Mouse (Mus musculus) cerebellum, postnatal 14 days (tissue): Measurements from ENCODE around the gene Dcbld1.

Experiments used
- DNase-seq, 2 experiments: peaks; one replicate each; pipeline ENCODE4 v3.0.0; 2021; ENCODE audit warnings: mixed read lengths in 2 of 2

The Dcbld1 gene

DNA sequence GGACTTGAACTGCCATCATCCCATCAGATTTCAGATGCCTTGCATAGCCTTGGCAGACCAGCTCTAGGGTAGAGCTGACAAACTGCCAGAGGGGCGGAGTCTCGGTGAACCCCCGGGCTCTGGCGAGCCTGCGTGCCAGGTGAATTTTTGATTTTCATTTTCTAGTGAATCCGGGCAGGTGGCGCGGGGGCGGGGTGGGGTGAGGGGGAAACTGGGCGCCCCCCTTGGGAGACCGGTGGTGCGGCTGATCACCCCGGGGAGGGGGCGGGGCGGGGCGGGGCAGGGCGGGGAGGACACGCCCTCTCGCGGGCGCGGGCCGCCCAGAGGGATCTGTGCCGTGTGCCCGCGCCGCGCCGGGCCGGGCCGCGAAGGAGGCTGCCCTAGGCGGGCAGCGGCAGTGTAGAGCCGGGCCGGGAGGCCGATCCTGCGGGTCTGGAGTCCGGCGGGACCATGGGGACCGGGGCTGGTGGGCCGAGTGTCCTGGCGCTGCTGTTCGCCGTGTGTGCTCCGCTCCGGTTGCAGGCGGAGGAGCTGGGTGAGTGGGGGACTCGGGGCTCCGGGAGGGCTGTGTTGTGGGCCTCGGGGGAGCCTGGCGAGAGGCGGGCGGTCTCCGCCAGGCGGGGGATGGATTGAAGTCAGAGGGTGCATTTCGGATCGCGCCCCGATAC lies at the start of gene Dcbld1:
Dcbld1 (plus strand) TSS at position 319 of the 668 bp plus-strand sequence.
- DNase-seq: peak; percentile 84 to 87

DNA sequence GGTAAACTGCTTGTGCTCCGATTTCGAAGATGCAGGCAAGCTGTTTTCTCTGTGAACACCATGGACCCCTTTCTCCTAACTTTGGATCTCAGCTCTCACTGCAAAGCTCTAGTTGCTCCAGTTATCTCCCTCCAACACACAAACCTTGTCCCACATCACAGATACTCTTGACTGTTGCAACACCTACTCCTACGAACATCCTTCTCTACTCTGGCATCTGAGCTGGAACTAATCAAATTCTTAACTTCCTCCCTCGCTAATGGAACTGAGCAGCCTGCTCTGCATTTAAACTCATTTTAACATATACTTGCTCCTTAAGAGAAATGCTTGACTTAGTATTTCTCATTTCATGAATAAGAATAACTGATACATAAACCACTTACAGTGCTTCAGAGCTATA lies 47.5 kb upstream of the Dcbld1 start:
- no peak for DNase-seq

DNA sequence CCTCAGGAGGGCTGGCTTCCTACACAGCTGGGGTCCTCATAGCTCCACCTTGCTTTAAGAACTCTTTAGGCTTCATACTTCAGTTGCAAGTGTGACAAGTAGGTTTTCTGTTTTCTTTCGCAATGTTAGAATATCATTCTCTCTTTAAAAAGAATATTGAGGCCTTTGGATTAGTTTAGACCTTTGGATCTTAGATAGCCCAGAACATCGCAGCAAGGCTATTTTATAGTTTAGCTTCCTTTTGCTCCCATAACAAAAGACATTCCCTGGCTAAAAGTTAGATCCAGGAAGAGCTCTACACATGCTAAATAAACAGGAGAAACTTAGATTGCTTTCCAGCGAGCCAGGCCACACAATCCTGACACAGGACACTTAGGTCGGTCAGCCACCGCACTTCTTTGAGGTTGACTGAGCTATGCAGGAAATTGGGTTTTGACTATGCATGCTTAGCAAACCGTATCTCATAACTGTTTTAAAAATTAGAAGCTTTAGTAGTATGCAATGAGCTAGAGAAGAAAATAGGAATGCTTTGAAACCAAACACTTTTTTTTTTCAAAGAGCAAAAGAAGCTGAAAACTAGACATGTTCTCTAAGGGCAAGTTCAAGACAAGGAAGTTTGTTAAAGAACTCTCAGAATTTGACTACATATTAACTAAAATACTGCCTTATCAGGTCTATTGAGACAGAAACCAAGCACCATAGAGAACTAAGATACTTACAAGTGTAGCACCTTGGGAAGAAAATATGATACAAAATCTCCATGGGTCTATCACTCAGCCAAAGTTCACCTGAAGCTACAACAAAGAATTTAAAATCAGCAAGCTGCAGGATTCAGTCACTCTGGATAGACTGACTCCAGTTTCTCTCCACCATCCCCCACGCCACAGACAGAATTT lies 38.2 kb upstream of the Dcbld1 start, which contains the start of gene Ros1:
Ros1 (minus strand) TSS at position 288 of the 896 bp plus-strand sequence.
- DNase-seq: no peak

DNA sequence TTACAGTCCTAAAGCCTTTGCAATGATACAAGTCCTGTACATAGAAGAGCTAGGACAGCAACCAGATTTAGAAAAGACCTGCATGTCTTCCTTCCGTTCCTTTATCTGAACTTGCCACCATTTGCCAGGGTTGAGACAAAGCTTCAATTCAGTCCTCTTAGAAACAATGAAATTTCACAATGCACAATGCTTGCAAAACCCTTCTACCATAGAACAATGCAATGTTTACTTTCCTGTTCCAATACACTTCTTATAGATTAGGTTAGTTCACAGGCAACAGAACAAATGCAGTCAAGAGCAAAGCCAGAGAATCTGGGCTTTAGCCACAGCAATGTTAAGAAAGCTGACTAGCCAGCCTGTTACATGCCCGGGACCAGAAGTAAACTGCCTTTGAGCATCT lies 29.4 kb upstream of the Dcbld1 start:
- no peak for DNase-seq

DNA sequence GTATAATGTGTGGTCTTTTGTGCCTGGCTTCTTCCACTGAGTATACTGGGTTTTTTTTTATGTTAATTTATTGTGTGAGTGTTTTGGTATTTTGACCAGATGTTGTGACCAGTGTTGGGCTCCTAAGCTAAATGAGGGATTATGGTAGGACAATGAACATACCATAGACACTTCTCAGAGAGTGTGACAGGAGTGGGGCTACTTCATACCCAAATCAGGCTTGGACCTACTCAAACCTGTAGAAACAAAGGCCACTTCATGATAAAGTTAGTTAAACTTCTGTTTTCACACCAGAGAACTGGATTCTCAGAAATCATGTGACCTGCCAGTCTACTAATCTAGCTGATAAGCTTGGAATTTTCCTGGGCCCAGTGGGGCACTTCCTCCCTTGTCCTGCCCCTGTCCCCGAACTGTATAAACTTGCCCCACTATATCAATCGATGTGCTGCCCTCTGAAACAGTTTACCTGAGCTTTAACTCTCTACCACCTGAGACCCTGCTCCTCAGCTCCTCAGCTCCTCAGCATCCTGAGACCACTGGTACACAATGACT lies 18.1 kb upstream of the Dcbld1 start:
- DNase-seq: no peak

DNA sequence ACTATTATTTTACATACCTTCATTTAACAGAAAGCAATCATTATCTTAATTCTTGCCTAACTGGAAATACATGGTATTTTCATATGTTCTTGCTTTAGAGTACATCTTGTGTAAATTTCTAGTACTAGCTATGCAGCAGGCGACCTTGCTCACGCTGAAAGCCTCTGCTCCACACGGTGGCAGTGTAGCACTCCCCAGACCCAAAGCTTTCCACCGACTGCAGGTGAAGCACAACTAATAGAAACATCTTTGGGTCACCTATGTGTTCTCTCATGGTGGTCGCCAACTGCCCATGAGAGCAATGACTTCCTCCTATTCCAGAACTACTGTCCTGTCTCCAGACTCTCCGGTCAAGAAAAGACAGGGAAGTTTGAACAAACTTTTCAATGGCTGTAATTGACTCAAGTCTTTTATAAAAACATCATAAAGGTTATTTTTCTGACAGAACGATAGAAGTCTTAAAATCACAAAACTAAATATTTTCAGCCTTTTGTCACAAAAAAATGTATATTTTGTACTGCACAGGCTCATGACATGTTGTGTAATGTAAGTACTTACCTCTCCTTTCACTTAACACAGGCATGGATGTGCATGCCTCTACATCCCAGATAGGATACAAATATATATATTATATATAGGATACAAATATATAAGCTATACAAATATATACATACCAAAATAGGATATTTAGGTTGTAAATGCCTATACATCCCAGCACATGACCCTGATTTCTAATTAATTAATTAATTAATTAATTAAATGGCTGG lies 16.4 kb upstream of the Dcbld1 start:
- DNase-seq: peak; percentile 81

DNA sequence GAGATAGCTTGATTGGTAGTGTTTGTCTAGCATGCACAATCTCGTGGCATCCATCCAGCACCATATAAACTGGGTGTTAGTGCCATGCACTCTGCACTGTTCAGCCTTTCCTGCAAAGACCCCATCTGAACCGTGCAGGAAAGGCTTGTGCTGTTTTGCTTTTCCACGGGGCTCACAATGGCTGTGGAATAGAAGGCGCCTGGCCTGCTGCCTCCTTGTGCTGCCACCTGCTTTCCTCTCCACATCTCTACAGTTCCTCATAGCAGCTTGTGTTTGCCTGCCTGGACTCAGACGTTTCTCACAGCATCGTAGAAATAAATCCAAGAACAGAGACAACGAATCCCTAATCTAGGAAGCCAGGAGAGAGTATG lies 15.9 kb upstream of the Dcbld1 start:
- DNase-seq: peak; percentile 40 to 52

DNA sequence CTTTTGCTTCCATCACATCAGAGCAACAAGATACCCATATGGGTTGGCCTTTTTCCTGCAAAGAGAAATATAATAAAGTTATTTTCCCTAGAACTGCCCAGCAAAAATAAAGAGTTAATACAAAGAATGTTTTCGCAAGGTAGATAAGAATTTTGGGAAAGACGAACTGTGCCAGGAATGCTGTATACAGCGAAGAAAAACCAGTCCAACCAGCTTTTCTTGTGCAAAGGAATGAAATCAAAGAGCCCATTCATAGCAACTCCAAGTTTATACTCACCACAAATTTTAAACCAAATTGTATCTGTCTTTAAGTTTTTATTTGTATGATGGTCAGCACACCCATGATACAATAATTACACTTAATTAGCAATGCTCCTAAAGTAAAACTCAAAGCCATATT lies 13.8 kb upstream of the Dcbld1 start:
- no peak for DNase-seq

DNA sequence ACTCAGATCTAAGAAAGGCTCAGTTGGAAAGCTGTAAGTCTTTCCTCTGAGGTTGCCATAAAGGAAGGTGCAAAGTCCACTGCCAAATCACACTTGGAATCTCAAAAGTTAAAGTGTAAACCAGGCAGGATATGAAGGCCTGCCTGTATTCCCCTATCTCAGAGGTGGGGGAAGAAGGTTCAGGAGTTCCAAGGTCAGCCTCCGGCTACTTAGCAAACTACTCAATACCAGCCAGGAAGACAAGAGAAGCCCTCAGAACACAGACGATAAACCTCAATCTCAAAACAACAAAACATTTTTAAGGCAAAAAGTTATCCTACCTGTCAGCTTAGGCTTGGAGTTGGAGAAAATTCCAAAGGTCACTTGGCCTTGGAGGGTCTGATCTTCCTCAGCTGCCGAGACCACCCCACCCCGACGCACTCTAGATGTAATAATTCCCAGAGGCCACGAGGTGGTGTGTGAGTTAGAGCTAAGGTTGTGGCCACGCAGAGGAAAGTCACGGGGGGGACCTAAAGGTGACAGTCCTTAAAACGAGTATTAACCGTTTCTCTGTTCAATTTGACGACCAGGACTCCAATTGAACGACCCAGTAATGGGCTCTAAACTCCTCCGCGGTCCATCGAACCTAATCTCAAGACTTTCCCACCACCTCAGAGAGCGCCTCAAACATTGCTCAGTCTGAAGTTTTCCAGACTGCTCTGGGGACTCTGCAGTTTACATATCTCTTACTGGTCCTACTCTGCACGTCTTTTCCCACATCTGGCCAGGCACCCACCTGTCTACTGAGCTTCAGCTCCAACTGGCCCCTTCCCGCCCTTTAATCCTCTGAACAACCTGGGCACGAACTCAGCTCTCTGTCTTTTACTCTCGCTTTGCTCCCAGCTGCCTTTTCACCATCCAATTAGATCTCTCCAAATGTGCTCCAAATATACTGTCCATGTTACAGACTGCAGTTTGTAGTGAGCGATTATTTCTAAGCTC lies 933 bp upstream of the Dcbld1 start:
- DNase-seq: peak; percentile 60 to 62

DNA sequence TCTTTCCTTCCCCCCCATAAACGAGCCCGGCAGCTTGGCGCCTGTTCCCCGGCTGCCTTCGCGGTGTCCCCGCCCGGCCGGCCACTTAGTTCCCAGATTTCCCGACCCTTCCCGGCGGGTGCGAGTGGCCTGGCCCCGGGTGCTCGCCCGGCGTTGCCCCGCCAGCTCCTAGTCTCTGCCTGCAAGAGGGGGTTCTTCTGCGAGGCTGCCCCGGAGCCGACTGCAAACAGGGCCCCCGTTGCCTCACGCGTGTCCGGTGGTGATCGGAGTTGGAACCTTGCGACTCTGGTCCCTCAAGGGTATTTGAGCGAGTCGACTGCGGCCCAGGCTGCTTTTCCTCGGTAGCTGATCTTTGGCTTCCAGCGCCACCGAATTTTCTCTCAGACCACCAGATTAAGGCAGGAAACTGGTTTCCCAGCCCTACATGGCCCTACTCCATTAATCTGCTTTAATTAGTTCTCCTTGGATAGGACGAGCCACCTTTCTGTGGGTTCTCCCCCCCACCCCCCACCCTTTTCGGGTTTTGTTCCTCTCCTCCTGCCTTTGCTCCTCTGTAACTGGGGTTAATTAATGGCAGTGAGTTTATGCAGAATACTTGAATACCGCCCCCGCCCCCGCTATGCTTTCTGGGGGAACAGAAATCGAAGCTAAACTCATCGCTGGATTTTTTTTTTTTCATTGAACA lies 692 bp downstream of the Dcbld1 start:
- DNase-seq: peak; percentile 44 to 56

DNA sequence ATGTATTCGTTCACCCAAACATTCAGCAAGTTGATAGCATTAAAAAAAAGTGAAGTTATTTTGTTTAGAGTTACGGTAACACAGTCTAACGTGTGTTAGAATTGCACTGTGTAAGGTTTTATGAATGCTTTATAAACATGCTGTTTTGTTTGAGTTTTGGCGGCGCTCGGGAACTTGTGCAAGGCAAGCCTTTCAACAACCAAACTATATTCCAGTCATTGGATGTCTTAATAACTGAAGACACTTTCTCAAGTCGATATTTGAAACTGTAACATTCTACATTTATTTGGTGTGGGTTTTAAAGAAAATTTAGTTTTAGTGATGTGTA lies 1.2 kb downstream of the Dcbld1 start:
- no peak for DNase-seq

DNA sequence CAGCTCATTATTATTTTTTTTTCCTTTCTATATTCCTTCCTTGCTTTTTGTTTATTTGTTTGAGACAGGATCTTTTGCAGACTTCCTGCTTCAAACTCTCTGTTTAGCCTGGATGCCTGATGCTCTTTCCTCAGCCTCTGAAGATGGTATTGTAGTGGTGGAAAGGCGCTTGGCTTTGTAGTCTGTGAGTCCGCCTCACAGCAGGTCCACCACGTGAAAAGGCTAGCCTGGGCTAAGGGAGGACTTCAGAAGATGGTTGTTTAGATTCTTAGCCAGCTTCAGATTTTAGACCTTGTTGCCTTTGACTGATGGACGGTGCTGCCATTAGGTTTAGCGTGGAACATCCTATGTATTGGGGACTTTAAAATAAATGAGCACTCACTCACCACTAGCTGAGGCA lies 2.0 kb downstream of the Dcbld1 start:
- no peak for DNase-seq

DNA sequence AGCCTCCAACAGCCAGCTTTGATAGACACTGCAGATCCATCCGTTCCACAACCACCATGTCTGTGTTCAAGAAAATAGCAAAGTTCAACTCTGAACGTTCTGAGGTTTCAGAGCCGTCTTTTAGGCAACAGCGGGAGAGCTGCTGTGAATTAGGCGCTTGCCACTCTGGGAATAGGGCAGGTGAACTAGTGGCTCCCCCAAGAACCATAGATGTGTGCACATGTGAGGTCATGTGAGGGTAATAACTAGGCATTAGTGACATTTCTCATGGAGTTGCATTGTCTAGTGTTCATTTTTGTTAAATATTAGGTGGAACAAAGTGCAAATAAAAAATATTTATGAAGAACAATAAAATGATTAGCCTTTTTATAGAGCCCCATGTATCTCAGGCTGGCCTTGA lies 8.6 kb downstream of the Dcbld1 start:
- no peak for DNase-seq

DNA sequence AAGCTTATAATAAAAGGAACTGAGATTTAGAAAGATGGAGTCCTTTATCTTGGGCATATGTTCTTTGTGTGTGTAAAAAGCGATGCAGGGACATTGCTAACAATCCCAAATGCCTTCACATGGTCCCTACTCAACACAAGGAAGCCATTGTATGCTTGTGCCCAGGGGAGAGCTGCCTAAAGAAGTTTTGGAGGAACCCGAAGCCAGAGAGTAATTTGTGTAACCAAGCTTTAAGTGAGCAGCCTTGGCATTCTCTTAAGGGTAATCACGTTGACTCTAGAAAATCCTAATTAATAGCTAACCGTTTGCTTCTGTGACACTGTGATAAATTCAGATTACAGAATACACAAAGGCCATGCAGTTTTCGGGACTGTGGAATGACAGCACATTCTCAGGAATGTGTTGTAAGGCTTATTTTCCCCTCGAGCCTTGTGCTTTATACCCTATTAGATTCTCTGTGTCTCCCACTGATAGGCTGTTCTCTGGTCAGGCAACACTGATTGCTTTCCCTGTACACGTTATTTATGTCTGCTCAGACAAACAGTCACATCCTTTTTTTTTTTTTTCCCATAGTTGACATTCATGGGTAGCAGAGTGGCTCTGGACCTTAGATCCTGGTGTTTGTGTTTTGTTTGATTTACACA lies 9.4 kb downstream of the Dcbld1 start:
- DNase-seq: no peak

DNA sequence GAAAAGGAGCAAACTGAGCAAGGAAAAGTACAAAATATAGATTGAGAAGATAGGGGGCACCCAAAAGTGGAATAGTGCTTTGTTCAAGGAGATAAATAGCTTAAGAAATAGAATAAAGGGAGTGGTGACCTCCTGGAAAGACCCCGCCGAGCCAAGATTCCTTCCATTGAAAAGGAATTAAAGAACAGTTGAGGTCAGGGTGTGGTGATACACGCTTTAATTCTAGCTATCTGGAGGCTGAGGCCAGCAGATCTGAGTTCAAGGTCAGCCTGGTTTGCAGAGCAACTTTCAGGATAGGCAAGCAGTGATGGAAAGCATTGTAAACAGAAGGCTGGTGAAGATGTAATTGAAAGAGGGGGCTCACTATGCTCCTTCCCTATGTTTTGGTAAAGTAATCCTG lies 12.8 kb downstream of the Dcbld1 start:
- no peak for DNase-seq

DNA sequence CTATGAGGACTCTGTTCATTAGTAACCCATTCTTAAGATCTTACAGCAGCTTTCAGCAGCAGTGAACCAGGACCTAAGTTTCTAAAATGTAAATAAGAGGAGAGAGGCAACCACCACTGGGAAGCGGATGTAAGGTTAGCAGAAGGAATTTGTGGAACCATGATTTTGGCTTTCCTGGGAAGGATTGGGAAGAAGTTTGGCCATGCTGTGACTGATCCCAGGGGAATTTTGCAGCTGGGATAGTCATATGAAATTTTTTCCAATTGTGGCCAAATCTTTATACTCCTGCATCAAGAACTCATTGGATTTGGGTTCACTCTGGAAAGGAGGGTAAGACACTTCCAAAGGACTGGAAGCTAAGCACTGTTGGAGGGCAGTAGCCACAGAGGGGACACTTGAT lies 18.8 kb downstream of the Dcbld1 start:
- no peak for DNase-seq

DNA sequence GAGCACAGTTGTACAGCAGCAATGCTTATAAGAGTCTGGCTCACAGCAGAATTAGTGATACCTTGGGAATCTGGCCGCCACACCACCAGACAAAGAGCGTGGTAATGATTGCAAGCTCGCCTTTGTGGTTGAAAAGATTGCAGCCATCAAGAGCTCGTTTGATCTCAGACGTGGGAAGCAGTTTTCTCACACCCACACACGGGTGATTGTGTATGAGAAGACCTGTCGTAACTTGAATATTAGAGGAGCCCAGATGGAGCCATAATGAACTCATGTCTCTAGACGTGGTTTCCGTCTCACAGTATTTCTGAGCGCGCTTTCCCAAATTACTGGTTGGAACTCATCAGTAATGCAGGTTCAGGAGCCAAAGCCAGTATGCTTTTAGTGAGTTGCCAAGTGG lies 20.0 kb downstream of the Dcbld1 start:
- no peak for DNase-seq

DNA sequence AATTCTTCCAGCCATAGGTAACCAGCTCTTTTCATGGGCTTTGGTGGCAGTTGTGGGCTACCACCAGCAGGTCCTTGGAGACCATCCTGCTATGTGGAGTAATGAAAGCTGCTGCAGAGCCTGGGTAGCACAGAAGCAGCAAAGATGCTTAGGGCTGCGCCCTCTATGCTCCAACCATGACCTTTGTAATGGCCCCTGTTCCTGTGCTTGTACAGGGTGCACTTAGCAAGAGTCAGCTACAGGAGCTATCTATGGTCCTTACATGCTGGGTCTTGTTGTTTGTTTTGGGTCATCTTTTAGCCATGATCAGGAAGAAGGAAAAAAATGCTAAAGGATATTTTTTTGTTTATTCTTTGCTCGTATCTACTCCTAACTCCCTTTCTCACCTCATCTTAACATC lies 24.3 kb downstream of the Dcbld1 start:
- no peak for DNase-seq

DNA sequence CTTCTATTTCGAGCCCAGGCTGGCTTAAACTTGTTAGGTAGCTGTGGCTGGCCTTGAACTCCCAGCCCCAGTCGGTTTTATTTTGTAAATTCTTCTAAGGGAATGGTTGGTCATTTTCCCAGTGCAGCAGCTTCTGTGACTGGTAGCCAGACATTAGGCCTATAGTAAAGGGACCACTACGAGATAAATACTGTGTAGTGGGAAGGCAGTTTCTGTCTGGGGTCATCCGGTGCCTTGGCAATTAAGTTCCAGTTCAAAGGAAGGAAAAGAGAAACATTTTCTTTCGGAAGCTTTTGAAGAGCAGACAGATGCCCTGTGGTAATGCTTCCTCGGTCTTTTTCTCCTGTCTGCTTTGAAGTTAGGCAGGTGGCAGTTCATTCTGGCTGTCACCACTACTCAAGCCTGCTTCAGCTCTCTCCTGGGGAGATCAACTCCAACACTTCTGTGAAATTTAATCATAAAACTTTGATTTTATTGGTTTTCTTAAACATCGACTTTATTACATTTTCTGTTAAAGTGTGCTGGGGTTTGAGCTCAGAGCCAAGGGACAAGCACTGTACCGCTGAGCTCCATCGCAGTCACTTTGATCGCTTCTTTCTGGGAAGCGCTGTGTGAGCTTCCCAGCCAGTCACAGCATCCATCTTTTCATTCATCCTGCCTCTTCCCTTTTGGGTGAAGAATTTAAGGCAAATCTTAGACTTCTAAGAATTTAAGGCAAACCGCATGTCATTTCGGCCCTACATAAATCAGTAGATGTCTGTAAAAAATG lies 24.9 kb downstream of the Dcbld1 start:
- no peak for DNase-seq

DNA sequence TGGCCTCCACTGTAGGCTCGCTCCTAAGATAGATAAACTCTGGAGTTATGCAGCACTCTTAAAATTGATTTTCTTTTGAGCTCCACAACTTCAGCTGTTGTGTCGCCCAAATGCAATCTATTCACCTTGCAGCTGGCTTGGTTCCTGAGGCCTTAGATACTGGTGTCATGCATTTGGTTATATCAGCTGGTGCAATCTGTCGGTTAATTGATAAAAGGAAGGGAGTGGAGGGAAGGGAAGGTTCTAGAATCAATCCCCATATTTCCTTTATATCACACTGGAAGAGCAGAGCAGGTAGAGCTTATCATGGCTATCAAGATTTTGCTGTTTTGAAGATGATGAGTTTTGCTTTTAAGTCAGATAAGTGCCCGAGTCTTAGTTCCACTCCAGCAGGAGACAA lies 26.8 kb downstream of the Dcbld1 start:
- no peak for DNase-seq
